Mouse (Mus musculus) bone marrow macrophage, adult 2 months (primary cell): ENCODE results near the gene Btbd35f6.
"Not testable (repeated sequence)": the region's sequence is repeated elsewhere in the genome, so short reads cannot be mapped to it uniquely, and the experiment has no call there.

Experiments used
- CTCF ChIP-seq: IDR thresholded peaks from 2 replicates; pipeline ENCODE4 v1.5.1; 2012; ENCODE audit warnings: low read depth, mild to moderate bottlenecking, low read length, moderate library complexity
- POLR2A ChIP-seq: IDR thresholded peaks from 2 replicates; pipeline ENCODE4 v1.6.1; 2012; ENCODE audit warnings: mild to moderate bottlenecking, low read depth, low read length, borderline replicate concordance

GRCm38 (mm10) chrX:33926344-33926743 is 30.0 kb downstream of the Btbd35f6 start:
- not testable (repeated sequence) for TF ChIP-seq CTCF, POLR2A
